Mouse (Mus musculus) embryo, embryonic 11.5 days (tissue): ENCODE measurements at regions not wholly inside any gene's neighbourhood (a gene's known extent, or its start where the extent isn't known, plus 50 kb on each side); places are given as distances from the start of the nearest gene placed in this dataset.
"Not testable (repeated sequence)": the region's sequence is repeated elsewhere in the genome, so short reads cannot be mapped to it uniquely, and the experiment has no call there.

ENCODE experiments used
- DNase-seq: peaks from one replicate; pipeline ENCODE4 v3.0.0-alpha.2; 2012; ENCODE audit warnings: low read depth, low spot score

- no peak for DNase-seq
These were observed 391.1 kb downstream of the Med10 start for GRCm38 (mm10) chr13:70193270-70193669.

- no peak for DNase-seq
These were observed 393.7 kb downstream of the Med10 start for GRCm38 (mm10) chr13:70195854-70196253.

- no peak for DNase-seq
These were observed 396.4 kb downstream of the Med10 start for GRCm38 (mm10) chr13:70198638-70199037.

GRCm38 (mm10) chr13:70199087-70199486 lies 396.9 kb downstream of the Med10 start:
- no peak for DNase-seq

- no peak for DNase-seq
These were observed 403.1 kb downstream of the Med10 start for GRCm38 (mm10) chr13:70205334-70205733.

GRCm38 (mm10) chr13:70210158-70210557 lies 408.0 kb downstream of the Med10 start:
- no peak for DNase-seq

GRCm38 (mm10) chr13:70213017-70213416 lies 410.8 kb downstream of the Med10 start:
- no peak for DNase-seq

- DNase-seq: no peak
These were observed 411.4 kb downstream of the Med10 start for GRCm38 (mm10) chr13:70213622-70214021.

GRCm38 (mm10) chr13:70214022-70214654 lies 411.9 kb downstream of the Med10 start:
- no peak for DNase-seq

GRCm38 (mm10) chr13:70216134-70216533 lies 413.9 kb downstream of the Med10 start:
- DNase-seq: no peak

GRCm38 (mm10) chr13:70217429-70218133 lies 415.4 kb downstream of the Med10 start:
- no peak for DNase-seq

GRCm38 (mm10) chr13:70223485-70223884 lies 413.9 kb downstream of the Ice1 start:
- no peak for DNase-seq

- no peak for DNase-seq
These were observed 410.3 kb downstream of the Ice1 start for GRCm38 (mm10) chr13:70227167-70227566.

GRCm38 (mm10) chr13:70233896-70234799 lies 403.3 kb downstream of the Ice1 start:
- DNase-seq: peak; percentile 45

GRCm38 (mm10) chr13:70243598-70244157 lies 393.8 kb downstream of the Ice1 start:
- DNase-seq: no peak

GRCm38 (mm10) chr13:70260003-70260496 lies 377.4 kb downstream of the Ice1 start:
- DNase-seq: no peak

GRCm38 (mm10) chr13:70263654-70264053 lies 373.8 kb downstream of the Ice1 start:
- DNase-seq: no peak

- not testable (repeated sequence) for DNase-seq
These were observed 360.5 kb downstream of the Ice1 start for GRCm38 (mm10) chr13:70276884-70277378.

GRCm38 (mm10) chr13:70277667-70278591 lies 359.5 kb downstream of the Ice1 start:
- no peak for DNase-seq

- no peak for DNase-seq
These were observed 356.2 kb downstream of the Ice1 start for GRCm38 (mm10) chr13:70281051-70281847.
